18 mouse cellular contexts compared by ENCODE assay signal in genomic region chr11:62168146-62168545, GRCm38 (mm10).
"Had no signal": no experiment of that assay in that cellular context is flagged by ENCODE, and none has a peak within 500 bp of the region (broad histone marks: within the 10 kb centered on the region; RNA-seq: fewer than 3 reads in every experiment).

No protein-coding gene starts in this region.

- H3K27ac ChIP-seq: midbrain, embryonic 10.5 days; midbrain, embryonic 13.5 days; midbrain, embryonic 15.5 days; neural tube, embryonic 13.5 days; neural tube, embryonic 15.5 days had no signal

- H3K27me3 ChIP-seq: midbrain, embryonic 13.5 days; midbrain, embryonic 15.5 days; neural tube, embryonic 13.5 days; neural tube, embryonic 15.5 days had no signal

- H3K4me2 ChIP-seq: lung, embryonic 14.5 days; midbrain, embryonic 13.5 days; midbrain, embryonic 15.5 days; neural tube, embryonic 13.5 days; neural tube, embryonic 15.5 days had no signal

- H3K9ac ChIP-seq: lung, embryonic 14.5 days; midbrain, embryonic 13.5 days; midbrain, embryonic 15.5 days; neural tube, embryonic 13.5 days; neural tube, embryonic 15.5 days had no signal

- ATAC-seq: midbrain, embryonic 13.5 days; midbrain, embryonic 15.5 days had no signal

- H3K4me1 ChIP-seq: neural tube, embryonic 13.5 days; neural tube, embryonic 15.5 days had no signal

- H3K9me3 ChIP-seq: midbrain, embryonic 10.5 days; midbrain, embryonic 13.5 days; midbrain, embryonic 15.5 days; neural tube, embryonic 13.5 days; neural tube, embryonic 15.5 days had no signal

- DNase-seq: lung, adult 18-20 months; lung, embryonic 14.5 days; lung, postnatal 10 days; lung, postnatal 4 days; retina, postnatal 1 day; right cerebral cortex, adult 18-20 months; right cerebral cortex, postnatal 25 days; right cerebral cortex, postnatal 4 days; spleen, adult 18-20 months; thymus, adult 18-20 months; thymus, postnatal 14 days; thymus, postnatal 36 days had no signal

- H3K36me3 ChIP-seq: midbrain, embryonic 15.5 days had no signal

- H3K4me3 ChIP-seq: midbrain, embryonic 10.5 days; midbrain, embryonic 13.5 days; midbrain, embryonic 15.5 days; myocyte; neural tube, embryonic 13.5 days; neural tube, embryonic 15.5 days had no signal
